Mouse (Mus musculus): ENCODE results near the gene Fto.

Gene Fto

GRCm38 (mm10) chr8:91575576-91575975 lies 262.3 kb downstream of the Fto start:
- DNase-seq = no peak

DNA sequence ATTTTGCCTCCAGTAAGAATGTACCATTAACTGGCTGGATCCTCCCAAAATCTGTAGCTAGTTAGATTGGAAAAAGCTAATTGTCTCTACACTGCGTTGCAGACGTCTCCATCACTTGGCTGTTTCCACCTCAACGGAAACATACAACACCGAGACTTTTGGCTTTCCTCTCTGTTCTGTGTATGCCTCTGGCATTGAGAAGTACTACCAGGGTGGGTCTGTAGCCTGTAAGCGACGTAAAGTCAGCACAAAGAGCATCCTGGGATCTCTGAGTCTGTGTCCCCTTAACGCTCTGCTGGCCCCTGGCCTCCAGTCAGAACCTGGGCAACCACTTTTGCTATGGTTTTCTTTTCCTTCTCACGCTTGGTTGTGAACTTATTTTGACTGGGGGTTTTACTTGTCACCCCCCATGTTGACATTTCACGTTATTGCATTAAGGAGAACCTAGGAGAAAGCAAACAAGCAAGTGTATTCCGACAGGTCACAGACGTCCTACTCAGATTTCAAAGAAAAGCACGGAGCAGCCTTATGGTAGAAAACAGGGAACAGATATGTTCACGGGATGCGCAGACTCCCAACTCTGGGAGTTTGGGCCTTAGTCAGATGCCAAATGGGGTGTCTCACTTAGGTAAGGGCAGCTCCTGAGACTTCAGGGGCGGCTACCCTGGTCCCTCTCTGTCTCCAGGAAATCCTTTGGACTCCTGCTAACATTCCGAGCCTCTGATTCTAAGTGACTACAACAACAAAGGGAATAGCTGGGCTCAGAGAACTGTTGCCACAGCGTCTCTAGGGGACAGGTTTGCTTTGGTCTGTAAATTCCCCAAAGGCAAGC lies 263.0 kb downstream of the Fto start:
- DNase-seq = no peak

- no peak for DNase-seq
These were observed 263.6 kb downstream of the Fto start for GRCm38 (mm10) chr8:91576918-91577241.

DNA sequence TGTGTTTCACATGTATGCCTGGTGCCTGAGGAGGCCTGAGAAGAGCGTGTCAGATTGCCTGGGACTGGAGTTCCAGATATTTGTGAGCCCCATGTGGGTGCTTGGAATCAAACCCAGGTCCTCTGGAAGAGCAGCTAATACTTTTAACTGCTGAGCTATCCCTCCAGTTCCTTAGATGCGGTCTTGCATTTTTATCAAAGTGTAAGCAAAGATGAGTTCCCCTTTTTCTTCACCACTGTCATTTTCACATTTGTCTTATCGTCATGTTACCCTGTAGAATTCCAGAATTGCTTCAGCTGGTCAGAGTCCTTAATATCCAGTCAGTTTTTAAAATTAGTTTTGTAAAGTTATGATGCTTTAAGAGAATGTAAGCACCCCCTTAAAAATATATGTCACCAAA lies 264.3 kb downstream of the Fto start:
- DNase-seq = no peak

DNA sequence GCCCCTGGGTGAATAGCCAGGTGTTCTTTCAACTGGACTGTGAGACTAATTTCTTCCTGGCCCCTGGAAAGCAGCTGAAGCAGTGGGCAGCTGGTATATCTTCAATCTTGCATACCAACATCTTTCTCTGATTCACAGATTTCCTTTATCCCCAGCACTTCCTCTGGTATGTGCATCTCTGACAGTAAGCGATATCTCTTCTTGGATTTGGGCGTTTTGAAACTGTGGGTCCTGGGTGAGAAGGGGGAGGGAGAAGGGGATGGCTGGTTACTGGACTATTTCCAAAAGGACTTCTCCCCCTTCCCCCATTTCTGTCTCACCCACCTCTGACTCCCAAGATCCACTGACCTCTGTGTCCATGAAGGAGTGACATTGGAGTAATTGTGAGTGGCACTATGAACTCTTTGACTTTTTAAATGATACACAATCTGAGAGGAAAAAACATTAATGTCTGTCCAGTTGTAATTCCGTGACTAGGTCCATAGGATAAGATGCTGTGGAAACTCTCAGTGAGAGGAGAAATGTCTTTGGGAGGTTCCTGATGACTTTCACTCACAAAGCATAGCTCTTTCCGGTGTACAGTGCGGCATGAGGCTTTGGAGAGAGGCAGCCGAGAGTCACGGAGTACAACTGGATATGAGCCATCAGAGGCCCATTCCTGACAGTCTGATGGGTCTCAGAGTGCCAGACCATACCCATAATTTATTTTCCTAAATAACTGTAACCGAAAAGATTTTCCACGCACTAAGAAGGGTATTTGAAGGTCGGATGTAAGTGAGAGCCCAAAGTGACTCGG lies 271.5 kb downstream of the Fto start:
- no peak for DNase-seq

- DNase-seq = no peak
These were observed 279.2 kb downstream of the Fto start for GRCm38 (mm10) chr8:91592436-91593105.

DNA sequence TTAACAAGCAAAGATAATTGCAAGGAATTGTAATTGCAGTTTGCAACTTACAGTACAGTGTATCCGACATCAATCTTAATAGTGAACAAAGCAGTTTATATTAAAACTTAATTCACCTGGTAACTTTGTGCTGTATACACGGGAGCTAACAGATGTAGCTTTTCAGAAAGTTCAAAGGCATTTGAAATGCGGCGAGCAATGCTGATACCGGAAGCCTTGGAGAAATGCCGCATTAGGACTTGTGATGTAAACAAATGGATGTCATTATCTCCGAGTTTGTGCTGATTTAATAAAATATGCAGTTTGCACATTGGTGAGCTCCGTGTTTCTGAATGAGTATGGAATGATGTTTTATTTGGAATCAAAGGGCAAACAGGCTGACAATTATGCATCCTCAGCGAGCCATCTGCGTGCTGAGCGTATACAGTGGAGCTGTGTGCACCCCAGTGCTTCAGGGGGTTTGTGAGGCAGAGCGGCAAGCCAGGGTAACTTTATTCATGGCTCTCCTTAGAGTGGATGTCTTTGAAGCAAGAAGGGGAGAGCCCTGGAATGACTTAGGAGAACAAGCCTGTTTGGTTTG lies 280.0 kb downstream of the Fto start:
- no peak for DNase-seq

- no peak for DNase-seq
These were observed 286.1 kb downstream of the Fto start for GRCm38 (mm10) chr8:91599349-91599837.

GRCm38 (mm10) chr8:91603751-91604150 lies 290.4 kb downstream of the Fto start:
- no peak for DNase-seq

DNA sequence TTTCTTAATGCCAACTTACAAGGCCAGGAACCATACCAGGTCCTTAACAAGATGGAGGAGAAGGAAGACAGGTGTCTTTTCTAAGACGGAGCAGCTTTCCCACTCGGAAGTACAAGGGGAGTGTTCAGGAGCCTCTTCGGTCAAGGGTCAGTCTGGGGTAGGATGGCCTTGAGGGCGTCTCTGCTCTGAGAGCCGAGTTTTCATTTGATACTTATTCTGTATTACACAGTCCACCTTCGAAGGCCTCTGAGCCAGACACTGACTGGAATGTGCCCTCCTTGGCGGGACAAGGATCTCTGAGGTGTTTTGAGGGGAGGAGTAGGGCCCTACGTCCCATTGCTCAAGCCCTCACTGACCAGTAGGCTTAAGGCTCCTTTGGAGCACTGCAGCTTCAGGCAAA lies 292.6 kb downstream of the Fto start:
- DNase-seq = peak; percentile 21

GRCm38 (mm10) chr8:91607091-91607490 lies 293.8 kb downstream of the Fto start:
- no peak for DNase-seq

GRCm38 (mm10) chr8:91611191-91611590 lies 297.9 kb downstream of the Fto start:
- no peak for DNase-seq

DNA sequence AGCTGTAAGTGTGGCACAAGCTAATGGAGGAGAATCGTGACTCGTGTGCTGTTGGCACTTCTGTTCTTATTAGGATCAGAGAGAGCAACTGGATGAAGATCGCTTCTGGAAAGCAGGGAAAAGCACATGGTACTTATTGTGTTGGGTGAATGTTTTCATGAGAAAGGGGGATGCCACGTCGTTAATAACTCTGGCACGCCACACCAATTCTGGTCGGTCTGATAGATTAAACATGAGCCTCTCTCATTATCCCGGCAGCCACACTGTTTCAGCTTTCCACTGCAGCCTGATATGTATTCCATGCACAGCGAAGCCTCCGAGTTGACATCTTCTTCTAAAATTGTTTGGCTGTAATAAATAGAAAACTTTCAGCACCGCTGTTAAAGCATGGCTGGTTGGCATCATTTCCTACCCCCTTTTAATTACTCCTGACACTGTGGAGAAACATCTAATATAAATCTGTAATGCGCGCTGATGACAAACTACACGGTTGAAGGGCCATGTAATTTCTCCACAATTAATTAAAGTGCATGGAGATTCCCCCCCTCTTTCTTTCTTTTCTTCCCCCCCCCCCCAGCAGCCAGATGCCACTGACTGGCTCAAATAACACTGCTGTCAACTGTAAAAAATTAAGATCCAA lies 298.5 kb downstream of the Fto start:
- no peak for DNase-seq

DNA sequence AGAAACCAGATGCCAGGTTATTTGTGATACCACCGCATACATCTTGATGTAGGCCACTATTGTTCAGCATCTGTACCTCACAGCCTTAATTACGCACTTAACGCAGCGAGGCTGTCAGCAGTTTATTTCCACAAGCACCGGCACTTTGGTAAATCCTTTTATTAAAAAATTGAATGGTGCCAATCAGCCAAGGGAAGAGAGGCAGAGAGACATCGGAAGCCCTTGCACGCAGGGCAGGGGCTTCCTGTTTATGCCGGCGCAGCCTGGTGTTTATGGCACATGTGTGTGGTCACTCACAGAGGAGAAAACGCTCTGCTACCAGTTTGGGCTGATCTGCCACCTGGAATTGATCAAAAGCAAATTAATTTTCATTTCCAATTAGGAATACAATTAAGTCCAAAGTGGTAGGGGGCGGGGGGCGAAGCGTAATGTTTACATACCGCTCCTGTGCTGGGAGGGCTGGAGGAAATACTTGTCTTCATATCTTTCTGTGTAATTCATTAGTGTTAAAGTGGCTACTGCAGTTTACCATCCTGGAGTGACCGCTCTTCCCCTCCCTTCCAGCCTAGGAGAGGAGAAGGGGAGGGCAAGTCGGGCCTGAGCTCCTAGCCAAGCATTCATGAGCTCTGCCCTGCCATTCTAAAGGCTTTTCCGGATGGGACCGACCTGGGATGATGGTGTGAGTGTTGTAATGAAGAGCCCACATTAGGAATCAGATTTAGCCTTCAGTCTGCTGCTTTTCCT lies 299.2 kb downstream of the Fto start:
- DNase-seq = no peak

DNA sequence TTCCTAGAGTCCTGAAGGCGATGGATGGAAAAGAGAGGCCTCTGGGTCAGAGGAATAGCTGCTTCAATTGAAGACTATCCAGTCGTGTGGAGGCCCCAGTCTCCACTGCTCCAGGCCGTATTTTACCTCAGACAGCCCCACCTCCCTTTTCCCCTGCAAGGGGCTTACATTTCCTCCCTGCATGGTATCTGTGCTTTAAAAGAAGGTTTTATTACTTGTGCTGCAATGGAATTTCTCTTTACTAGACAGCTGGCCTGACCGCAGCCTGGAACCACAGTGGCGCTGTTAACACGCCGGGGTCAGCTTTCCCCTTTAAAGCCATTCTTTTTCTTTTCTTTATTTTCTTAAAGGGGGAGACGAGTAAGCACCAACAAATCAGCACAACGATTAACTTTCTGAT lies 300.3 kb downstream of the Fto start:
- DNase-seq = no peak

DNA sequence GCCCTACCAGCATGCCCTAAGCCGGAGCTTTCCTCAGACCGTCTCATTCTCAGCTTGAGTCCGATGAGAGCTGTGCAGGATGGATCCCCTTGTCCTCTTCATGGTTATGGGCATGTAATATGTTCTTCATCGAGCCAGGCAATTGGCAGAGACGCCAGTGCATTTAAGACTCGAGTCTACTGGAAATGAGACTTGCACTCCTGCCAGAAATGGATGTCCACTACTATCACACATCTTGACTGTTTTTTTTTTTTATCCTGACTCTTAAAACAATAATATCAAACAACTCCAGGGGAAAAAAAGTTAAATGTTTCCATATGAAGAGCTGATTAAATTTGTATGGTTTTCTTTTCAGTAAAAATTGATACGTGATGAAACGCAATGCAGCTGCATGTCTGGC lies 301.9 kb downstream of the Fto start:
- no peak for DNase-seq

DNA sequence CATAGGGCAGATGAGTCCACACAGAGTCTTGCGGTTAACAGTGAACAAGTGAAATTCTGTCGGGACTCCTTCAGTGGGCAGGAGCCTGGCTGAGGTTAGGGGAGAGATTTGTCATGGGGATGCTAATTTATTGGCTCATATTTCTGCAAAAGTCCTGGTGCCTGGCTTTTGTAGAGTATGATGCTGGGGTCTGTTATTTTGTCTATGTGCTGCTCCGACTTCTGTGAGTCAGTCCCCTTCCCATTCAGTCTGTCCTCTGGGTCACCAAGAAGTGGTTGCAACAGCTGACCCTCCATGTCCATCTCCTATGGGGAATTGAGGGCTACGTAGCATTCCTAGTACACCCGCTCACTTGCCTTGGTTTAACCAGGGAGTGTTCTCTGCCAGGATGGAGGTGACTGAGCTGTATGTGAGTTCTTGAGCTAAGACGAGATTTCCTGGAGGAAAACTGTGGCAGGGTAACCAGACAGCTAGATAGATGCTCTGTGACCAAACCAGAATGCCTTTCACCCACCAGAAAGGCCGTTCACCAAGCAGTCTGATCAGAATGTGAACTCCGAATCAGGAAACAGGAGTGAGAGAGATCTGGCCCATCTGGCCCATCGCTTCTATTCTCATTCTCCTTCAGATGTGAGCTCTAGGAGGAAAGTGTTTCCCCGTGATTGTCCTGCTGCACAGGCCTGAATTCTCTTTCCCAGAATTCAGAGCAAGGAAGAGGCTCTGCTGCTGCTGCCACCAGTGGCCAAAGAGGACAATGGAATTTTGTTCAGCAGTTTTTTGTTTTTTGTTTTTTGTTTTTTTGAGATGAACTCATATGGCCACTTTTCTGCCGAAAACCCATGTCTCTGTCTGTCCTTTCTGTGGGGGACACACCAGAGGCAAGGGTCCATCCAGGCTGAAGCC lies 302.7 kb downstream of the Fto start:
- no peak for DNase-seq

GRCm38 (mm10) chr8:91617772-91618171 lies 304.4 kb downstream of the Fto start:
- DNase-seq = no peak

DNA sequence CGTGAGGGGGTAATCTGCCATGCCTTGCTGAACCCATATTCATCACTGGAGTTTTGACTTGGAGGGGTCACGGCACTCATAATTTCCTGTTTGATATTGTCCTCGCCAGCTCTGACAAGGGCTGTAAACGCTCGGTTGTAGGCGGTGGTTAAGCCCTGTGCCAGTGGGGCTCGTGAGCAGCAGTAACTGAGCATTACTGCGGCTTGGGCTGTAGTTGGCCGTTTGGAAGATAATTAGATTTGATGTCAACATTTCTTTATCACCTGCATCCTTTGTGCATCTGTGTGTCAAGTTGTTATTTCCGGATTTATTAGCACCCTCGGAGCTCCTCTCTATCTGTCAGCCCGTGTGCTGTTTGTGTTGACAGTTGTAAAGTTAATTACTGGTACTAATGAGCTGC lies 309.4 kb downstream of the Fto start:
- no peak for DNase-seq

DNA sequence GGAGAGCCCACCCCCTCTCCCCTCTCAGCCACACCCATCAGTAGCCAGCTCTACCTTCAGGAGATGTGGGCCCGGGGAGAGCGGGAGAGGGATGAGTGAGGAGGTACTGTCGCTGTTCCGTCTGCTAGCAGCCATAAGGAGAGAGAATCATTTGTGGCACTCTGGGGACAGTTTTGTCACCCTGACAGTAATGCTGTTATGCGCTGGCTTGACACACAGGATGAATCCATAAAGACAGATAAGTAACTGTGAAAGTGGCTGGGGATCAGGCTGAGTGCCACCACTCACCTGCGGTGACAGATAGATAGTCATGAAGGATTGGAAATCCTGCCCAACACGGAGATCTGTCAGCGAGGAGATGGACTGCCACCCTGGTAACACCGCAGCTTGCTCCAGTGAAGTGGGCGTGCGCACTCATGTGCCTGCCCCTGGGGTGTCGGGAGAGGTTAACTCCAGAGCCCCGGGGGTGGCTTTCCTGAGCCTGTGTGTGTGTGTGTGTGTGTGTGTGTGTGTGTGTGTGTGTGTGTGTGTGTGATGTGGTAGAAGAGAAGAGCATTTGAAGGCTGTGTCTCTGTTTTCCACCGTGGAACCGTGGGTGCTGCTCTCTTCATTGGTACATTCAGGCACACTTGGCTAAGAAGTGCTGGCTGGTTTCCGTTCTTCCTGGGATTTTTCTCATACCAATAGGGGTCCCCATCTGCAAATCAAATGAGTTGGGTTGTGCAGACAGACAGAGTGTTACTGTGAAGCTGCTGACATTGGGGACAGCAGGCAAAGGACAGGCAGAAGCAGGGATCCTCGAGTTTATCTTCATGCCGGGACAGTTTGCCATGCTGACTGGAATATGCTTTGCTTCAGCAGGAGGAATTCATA lies 312.6 kb downstream of the Fto start:
- no peak for DNase-seq

All from kidney, postnatal 14 days (tissue).